Mouse (Mus musculus): Measurements from ENCODE around the gene Ugt1a10. TPM values are rescaled to one million over a fixed set of nuclear protein-coding genes. Genes with fewer than 3 reads are reported as not detected.
A peak's percentile ranks its signal among the peaks of the same experiment; 100 is the strongest.
"Not testable (repeated sequence)": the region's sequence is repeated elsewhere in the genome, so short reads cannot be mapped to it uniquely, and the experiment has no call there.

Ugt1a10 gene
- polyA plus RNA-seq, 1 experiment from 2014 or later = not detected

- DNase-seq (ENCODE audit: low spot score) = no peak
Observed at GRCm38 (mm10) chr1:88138145-88138544, 83.0 kb downstream of the Ugt1a10 start.

- DNase-seq (ENCODE audit: low spot score) = not testable (repeated sequence)
Observed at GRCm38 (mm10) chr1:88140492-88140891, 85.3 kb downstream of the Ugt1a10 start.

- peak; percentile 39 for DNase-seq (ENCODE audit: low spot score)
Observed at GRCm38 (mm10) chr1:88143966-88144675, 88.9 kb downstream of the Ugt1a10 start.

- DNase-seq (ENCODE audit: low spot score) = not testable (repeated sequence)
Observed at GRCm38 (mm10) chr1:88145278-88145677, 90.1 kb downstream of the Ugt1a10 start.

GRCm38 (mm10) chr1:88150133-88150532 is 94.9 kb downstream of the Ugt1a10 start:
- not testable (repeated sequence) for DNase-seq (ENCODE audit: low spot score)

GRCm38 (mm10) chr1:88158430-88158829 is 103.2 kb downstream of the Ugt1a10 start:
- DNase-seq (ENCODE audit: low spot score) = no peak

GRCm38 (mm10) chr1:88165711-88166110 is 110.5 kb downstream of the Ugt1a10 start, which contains the start of gene Ugt1a5:
Gene Ugt1a5, plus strand, starts transcription at chr1:88166012.
- DNase-seq (ENCODE audit: low spot score) = no peak

GRCm38 (mm10) chr1:88172190-88172589 is 117.0 kb downstream of the Ugt1a10 start:
- not testable (repeated sequence) for DNase-seq (ENCODE audit: low spot score)

- DNase-seq (ENCODE audit: low spot score) = no peak
Observed at GRCm38 (mm10) chr1:88179657-88180056, 124.5 kb downstream of the Ugt1a10 start.

GRCm38 (mm10) chr1:88186325-88186935 is 131.2 kb downstream of the Ugt1a10 start:
- no peak for DNase-seq (ENCODE audit: low spot score)

- no peak for DNase-seq (ENCODE audit: low spot score)
Observed at GRCm38 (mm10) chr1:88192136-88192535, 136.9 kb downstream of the Ugt1a10 start.

- DNase-seq (ENCODE audit: low spot score) = no peak
Observed at GRCm38 (mm10) chr1:88195687-88196086, 140.5 kb downstream of the Ugt1a10 start.

GRCm38 (mm10) chr1:88197443-88197842 is 142.3 kb downstream of the Ugt1a10 start:
- DNase-seq (ENCODE audit: low spot score) = no peak

GRCm38 (mm10) chr1:88199996-88200395 is 144.8 kb downstream of the Ugt1a10 start:
- no peak for DNase-seq (ENCODE audit: low spot score)

- no peak for DNase-seq (ENCODE audit: low spot score)
Observed at GRCm38 (mm10) chr1:88200456-88200855, 145.3 kb downstream of the Ugt1a10 start, which contains the start of gene Ugt1a2. Gene Ugt1a2, plus strand, starts transcription at chr1:88200601.

- DNase-seq (ENCODE audit: low spot score) = peak; percentile 79
Observed at GRCm38 (mm10) chr1:88205294-88205922, 150.2 kb downstream of the Ugt1a10 start, which contains the start of gene Dnajb3. Gene Dnajb3, minus strand, starts transcription at chr1:88205782.

- DNase-seq (ENCODE audit: low spot score) = no peak
Observed at GRCm38 (mm10) chr1:88206843-88207479, 151.8 kb downstream of the Ugt1a10 start.

GRCm38 (mm10) chr1:88211812-88212211 is 156.6 kb downstream of the Ugt1a10 start, which contains the start of gene Ugt1a1:
Gene Ugt1a1, plus strand, starts transcription at chr1:88211959.
- DNase-seq (ENCODE audit: low spot score) = peak; percentile 2

GRCm38 (mm10) chr1:88212341-88213045 is 157.3 kb downstream of the Ugt1a10 start:
- DNase-seq (ENCODE audit: low spot score) = peak; percentile 20

- peak; percentile 16 for DNase-seq (ENCODE audit: low spot score)
Observed at GRCm38 (mm10) chr1:88213061-88213460, 157.9 kb downstream of the Ugt1a10 start.

Data from thymus, postnatal 0 days (tissue).